Mouse (Mus musculus) kidney, embryonic 14.5 days (tissue): ENCODE results near the gene Fam19a5. TPM values are rescaled to one million over a fixed set of nuclear protein-coding genes. Genes with fewer than 3 reads are reported as not detected.
A peak's percentile ranks its signal among the peaks of the same experiment; 100 is the strongest.

Source experiments
- ATAC-seq: fragments of 200-750 bp; cut with Nextera tagmentation; 2 replicates; pipeline ENCODE4 v1.8.0; 2017; ENCODE audit warnings: moderate number of reproducible peaks, mild to moderate bottlenecking, moderate TSS enrichment, moderate library complexity; ENCODE audit not compliant: low FRiP score, low TSS enrichment
- H3K27ac ChIP-seq: fragments of 300-500 bp; sonication (generic); 2 replicates; pipeline ENCODE4 v1.5.1; 2014; ENCODE audit warnings: low read depth, mild to moderate bottlenecking, low read length, moderate library complexity, mixed read lengths
- H3K27me3 ChIP-seq: fragments of 300-500 bp; sonication (generic); 2 replicates; pipeline ENCODE4 v1.6.1; 2014; ENCODE audit warnings: mild to moderate bottlenecking, low read length; ENCODE audit not compliant: control insufficient read depth, insufficient read depth
- H3K36me3 ChIP-seq: fragments of 300-500 bp; sonication (generic); 2 replicates; pipeline ENCODE4 v1.6.1; 2014; ENCODE audit warnings: low read length, mixed read lengths; ENCODE audit not compliant: control insufficient read depth, insufficient read depth
- H3K4me1 ChIP-seq: fragments of 300-500 bp; sonication (generic); 2 replicates; pipeline ENCODE4 v1.6.1; 2014; ENCODE audit warnings: low read length, mixed read lengths; ENCODE audit not compliant: control insufficient read depth, insufficient read depth
- H3K4me2 ChIP-seq: fragments of 300-500 bp; sonication (generic); replicated peaks from 2 replicates; pipeline ENCODE4 v1.6.1; 2014; ENCODE audit warnings: low read depth, mild to moderate bottlenecking, low read length
- H3K4me3 ChIP-seq: fragments of 300-500 bp; sonication (generic); 2 replicates; pipeline ENCODE4 v1.5.1; 2014; ENCODE audit warnings: mild to moderate bottlenecking, low read length
- H3K9ac ChIP-seq: fragments of 300-500 bp; sonication (generic); 2 replicates; pipeline ENCODE4 v1.6.1; 2014; ENCODE audit warnings: low read depth, mild to moderate bottlenecking, low read length, moderate library complexity
- H3K9me3 ChIP-seq: fragments of 300-500 bp; sonication (generic); 2 replicates; pipeline ENCODE4 v1.6.1; 2016; ENCODE audit warnings: low read length; ENCODE audit not compliant: control insufficient read depth
- WGBS: fragments of 180-500 bp; shearing (Covaris S2); extraction: QIAGEN DNeasy Blood & Tissue Kit; methylation state at CpG from one replicate; pipeline ENCODE4 v1.1.7; 2014; 5-methylcytosine and 5-hydroxymethylcytosine counted together
- polyA plus RNA-seq: library from polyadenylated mRNA; unstranded; fragments of >200 nt; fragmentation: Nextera tagmentation; extraction: Ambion mirVana; gene quantifications from 2 replicates; pipeline ENCODE4 v1.2.1, GENCODE M21; 2014

The Fam19a5 gene
- polyA plus RNA-seq, 1 experiment from 2014 or later: 6.5 TPM

GRCm38 (mm10) chr15:87698562-87699320 is 154.6 kb downstream of the Fam19a5 start:
- H3K27ac ChIP-seq: no peak overlapping the region
- H3K4me2 ChIP-seq: no peak overlapping the region
- no peaks in the 10 kb centered on the region for H3K36me3 ChIP-seq
- no peaks in the 10 kb centered on the region for H3K4me1 ChIP-seq
- ATAC-seq: no peak
- H3K9ac ChIP-seq: no peak overlapping the region
- H3K4me3 ChIP-seq: no peak overlapping the region
- WGBS: 60% methylated on average over 14 of the region's 14 CpGs
- peaks cover 7% of the 10 kb centered on the region for H3K9me3 ChIP-seq
- H3K27me3 ChIP-seq: no peaks in the 10 kb centered on the region

GRCm38 (mm10) chr15:87702821-87703220 is 158.7 kb downstream of the Fam19a5 start:
- H3K9ac ChIP-seq: no peak overlapping the region
- no peak overlapping the region for H3K4me2 ChIP-seq
- WGBS: 50% methylated on average over 1 of the region's 1 CpGs

GRCm38 (mm10) chr15:87703334-87703733 is 159.2 kb downstream of the Fam19a5 start:
- H3K36me3 ChIP-seq: no peaks in the 10 kb centered on the region
- H3K27me3 ChIP-seq: no peaks in the 10 kb centered on the region
- no peak for ATAC-seq
- WGBS: 85% methylated on average over 3 of the region's 3 CpGs
- H3K4me2 ChIP-seq: no peak overlapping the region
- no peak overlapping the region for H3K9ac ChIP-seq
- H3K4me3 ChIP-seq: no peak overlapping the region
- no peaks in the 10 kb centered on the region for H3K4me1 ChIP-seq
- H3K27ac ChIP-seq: no peak overlapping the region
- peaks cover 7% of the 10 kb centered on the region for H3K9me3 ChIP-seq

More at GRCm38 (mm10) chr15:87702821-87703220, 158.7 kb downstream of the Fam19a5 start:
- ATAC-seq: no peak
- Histone ChIP-seq H3K27ac (0 out of 2 replicates have a peak overlapping the region, but pooled peaks have one; percentile 4), H3K36me3 (no peaks in the 10 kb centered on the region), H3K9me3 (peaks cover 7% of the 10 kb centered on the region), H3K27me3 (no peaks in the 10 kb centered on the region), H3K4me3 (no peak overlapping the region), H3K4me1 (no peaks in the 10 kb centered on the region)

GRCm38 (mm10) chr15:87711790-87712189 is 167.7 kb downstream of the Fam19a5 start:
- H3K4me1 ChIP-seq: 0 out of 2 replicates have a peak, but pooled peaks cover 3% of the 10 kb centered on the region
- 47% methylated on average over 4 of the region's 4 CpGs for WGBS
- H3K9ac ChIP-seq: no peak overlapping the region
- no peak overlapping the region for H3K27ac ChIP-seq
- no peak for ATAC-seq
- H3K27me3 ChIP-seq: no peaks in the 10 kb centered on the region
- H3K4me2 ChIP-seq: no peak overlapping the region
- H3K9me3 ChIP-seq: no peaks in the 10 kb centered on the region
- H3K4me3 ChIP-seq: no peak overlapping the region
- H3K36me3 ChIP-seq: no peaks in the 10 kb centered on the region

- Histone ChIP-seq H3K27me3 (no peaks in the 10 kb centered on the region), H3K9ac (no peak overlapping the region), H3K27ac (no peak overlapping the region), H3K9me3 (no peaks in the 10 kb centered on the region), H3K4me3 (no peak overlapping the region), H3K36me3 (no peaks in the 10 kb centered on the region), H3K4me2 (no peak overlapping the region), H3K4me1 (0 out of 2 replicates have a peak, but pooled peaks cover 3% of the 10 kb centered on the region)
- 76% methylated on average over 8 of the region's 8 CpGs for WGBS
- ATAC-seq: no peak
These were observed 168.1 kb downstream of the Fam19a5 start for GRCm38 (mm10) chr15:87712221-87712620.

GRCm38 (mm10) chr15:87715037-87715676 is 171.1 kb downstream of the Fam19a5 start:
- no peak overlapping the region for H3K9ac ChIP-seq
- H3K9me3 ChIP-seq: no peaks in the 10 kb centered on the region
- no peak for ATAC-seq
- 0 out of 2 replicates have a peak, but pooled peaks cover 3% of the 10 kb centered on the region for H3K4me1 ChIP-seq
- H3K36me3 ChIP-seq: no peaks in the 10 kb centered on the region
- no peak overlapping the region for H3K4me2 ChIP-seq
- H3K4me3 ChIP-seq: no peak overlapping the region
- no peaks in the 10 kb centered on the region for H3K27me3 ChIP-seq
- 47% methylated on average over 9 of the region's 9 CpGs for WGBS
- no peak overlapping the region for H3K27ac ChIP-seq

- H3K27me3 ChIP-seq: no peaks in the 10 kb centered on the region
- H3K4me3 ChIP-seq: no peak overlapping the region
- no peak overlapping the region for H3K4me2 ChIP-seq
- 72% methylated on average over 5 of the region's 5 CpGs for WGBS
- H3K4me1 ChIP-seq: no peaks in the 10 kb centered on the region
- no peak overlapping the region for H3K27ac ChIP-seq
- H3K9ac ChIP-seq: no peak overlapping the region
- no peaks in the 10 kb centered on the region for H3K36me3 ChIP-seq
- no peak for ATAC-seq
- H3K9me3 ChIP-seq: no peaks in the 10 kb centered on the region
These were observed 173.0 kb downstream of the Fam19a5 start for GRCm38 (mm10) chr15:87717056-87717455.

- no peak overlapping the region for H3K4me3 ChIP-seq
- ATAC-seq: no peak
- H3K9me3 ChIP-seq: no peaks in the 10 kb centered on the region
- no peaks in the 10 kb centered on the region for H3K36me3 ChIP-seq
- no peaks in the 10 kb centered on the region for H3K4me1 ChIP-seq
- H3K9ac ChIP-seq: no peak overlapping the region
- no peaks in the 10 kb centered on the region for H3K27me3 ChIP-seq
- no peak overlapping the region for H3K27ac ChIP-seq
- 80% methylated on average over 5 of the region's 5 CpGs for WGBS
- no peak overlapping the region for H3K4me2 ChIP-seq
These were observed 179.4 kb downstream of the Fam19a5 start for GRCm38 (mm10) chr15:87723455-87723986.
